ENCODE assay signal across 8 mouse cellular contexts in the genomic region with DNA sequence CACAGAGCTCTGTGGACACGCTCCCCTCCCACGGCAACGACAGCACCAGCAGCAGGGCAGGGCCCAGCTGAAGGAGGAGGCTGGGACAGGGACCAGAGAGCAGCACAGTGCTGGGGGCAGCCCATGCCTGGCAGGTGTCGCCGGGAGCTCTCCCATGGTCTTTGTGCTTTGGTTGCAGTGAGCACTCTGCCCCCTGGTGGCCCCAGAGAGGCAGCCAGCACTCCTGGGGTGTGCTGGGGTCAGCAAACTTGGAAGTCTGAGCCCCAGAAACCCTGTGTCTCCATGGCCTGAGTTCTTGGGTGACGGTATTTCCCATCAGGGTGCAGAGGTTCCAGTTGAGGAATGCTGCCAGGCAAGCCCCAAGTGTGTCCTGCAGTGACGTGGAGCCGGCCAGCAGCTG. TPM values are rescaled to one million over a fixed set of nuclear protein-coding genes. Genes with fewer than 3 reads are reported as not detected.
A peak's percentile ranks its signal among the peaks of the same experiment; 100 is the strongest.
DNase-seq lines count a peak whose midpoint lies in the region; ATAC-seq lines count a peak whose summit lies in the region.

No protein-coding gene starts in this region.

- DNase-seq in 3T3-L1 (ENCODE audit: low read depth, low spot score) = peak; percentile 63
- peak; percentile 62 for DNase-seq in ES-CJ7 (ENCODE audit: low read depth, low spot score)
- peak; percentile 67 for DNase-seq in embryonic facial prominence, embryonic 11.5 days (ENCODE audit: low spot score)
- peak; percentile 85 for DNase-seq in kidney, postnatal 10 days
- peak; percentile 81 for DNase-seq in lung, postnatal 10 days
- peak; percentile 74 for DNase-seq in retina, embryonic 14.5 days (ENCODE audit: low spot score)
- peak; percentile 44 for DNase-seq in yolk sac, embryonic 10.5 days (ENCODE audit: low spot score)

- no peak overlapping the region for H3K4me2 ChIP-seq in embryonic facial prominence, embryonic 11.5 days (ENCODE audit: low read depth, low read length)
- H3K4me2 ChIP-seq in heart, embryonic 15.5 days = no peak overlapping the region

- no peaks in the 10 kb centered on the region; the same call in none of the 2 replicates for H3K36me3 ChIP-seq in embryonic facial prominence, embryonic 11.5 days (replicated peaks; ENCODE audit: control insufficient read depth, insufficient read depth, low read depth, low read length)
- H3K36me3 ChIP-seq in heart, embryonic 15.5 days = peaks cover 40% of the 10 kb centered on the region

- no peaks in the 10 kb centered on the region for H3K4me1 ChIP-seq in embryonic facial prominence, embryonic 11.5 days (ENCODE audit: control insufficient read depth, insufficient read depth, low read length)
- peaks cover 33% of the 10 kb centered on the region for H3K4me1 ChIP-seq in heart, embryonic 15.5 days (replicated peaks)

- peak; percentile 71 for ATAC-seq in embryonic facial prominence, embryonic 11.5 days (replicated peaks; ENCODE audit: insufficient number of reproducible peaks, low FRiP score, low TSS enrichment, low read depth)
- peak; percentile 44; the same call in 1 of the 2 replicates for ATAC-seq in heart, embryonic 15.5 days (replicated peaks; ENCODE audit: insufficient number of reproducible peaks, insufficient read depth, low FRiP score, low read depth)

- no peaks in the 10 kb centered on the region for H3K27me3 ChIP-seq in embryonic facial prominence, embryonic 11.5 days (ENCODE audit: control insufficient read depth, insufficient read depth, low read length)
- H3K27me3 ChIP-seq in heart, embryonic 15.5 days = no peaks in the 10 kb centered on the region

- 34% methylated on average over 8 of the region's 8 CpGs for WGBS in embryonic facial prominence, embryonic 11.5 days
- WGBS in heart, embryonic 15.5 days = 31% methylated on average over 8 of the region's 8 CpGs

- H3K9me3 ChIP-seq in embryonic facial prominence, embryonic 11.5 days (replicated peaks; ENCODE audit: control insufficient read depth, low read length) = no peaks in the 10 kb centered on the region
- H3K9me3 ChIP-seq in heart, embryonic 15.5 days (replicated peaks) = no peaks in the 10 kb centered on the region

- H3K9ac ChIP-seq in embryonic facial prominence, embryonic 11.5 days (replicated peaks; ENCODE audit: low read length) = no peak overlapping the region
- no peak overlapping the region for H3K9ac ChIP-seq in heart, embryonic 15.5 days

- no peak overlapping the region for H3K4me3 ChIP-seq in embryonic facial prominence, embryonic 11.5 days (ENCODE audit: low read depth, low read length)
- no peak overlapping the region for H3K4me3 ChIP-seq in heart, embryonic 15.5 days

- no peak overlapping the region for H3K27ac ChIP-seq in embryonic facial prominence, embryonic 11.5 days (replicated peaks; ENCODE audit: low read depth, low read length)
- no peak overlapping the region for H3K27ac ChIP-seq in heart, embryonic 15.5 days

RNA-seq across cellular contexts. Expression of a gene that starts 8.3 kb away (rescaled TPM):
- polyA plus RNA-seq in embryonic facial prominence, embryonic 11.5 days (2014; fragmentation: Nextera tagmentation; extraction: Ambion mirVana) = 0.20 and 0.28 TPM in 2 replicates
- polyA plus RNA-seq in heart, embryonic 15.5 days (2015; fragmentation: Nextera tagmentation; extraction: Ambion mirVana) = 0.42 and 0.66 TPM in 2 replicates

RNA-seq across cellular contexts. Expression of a gene that starts 8.9 kb away (rescaled TPM):
- 20.5 and 24.2 TPM in 2 replicates for polyA plus RNA-seq in embryonic facial prominence, embryonic 11.5 days (2014; fragmentation: Nextera tagmentation; extraction: Ambion mirVana)
- polyA plus RNA-seq in heart, embryonic 15.5 days (2015; fragmentation: Nextera tagmentation; extraction: Ambion mirVana) = 27.0 and 38.0 TPM in 2 replicates

RNA-seq across cellular contexts. Expression of a gene that starts 21.3 kb away (rescaled TPM):
- 3,237 and 3,434 TPM in 2 replicates for polyA plus RNA-seq in embryonic facial prominence, embryonic 11.5 days (2014; fragmentation: Nextera tagmentation; extraction: Ambion mirVana)
- polyA plus RNA-seq in heart, embryonic 15.5 days (2015; fragmentation: Nextera tagmentation; extraction: Ambion mirVana) = 921 and 1,308 TPM in 2 replicates
